Mouse (Mus musculus): ENCODE data around the gene Olfr285.

DNA sequence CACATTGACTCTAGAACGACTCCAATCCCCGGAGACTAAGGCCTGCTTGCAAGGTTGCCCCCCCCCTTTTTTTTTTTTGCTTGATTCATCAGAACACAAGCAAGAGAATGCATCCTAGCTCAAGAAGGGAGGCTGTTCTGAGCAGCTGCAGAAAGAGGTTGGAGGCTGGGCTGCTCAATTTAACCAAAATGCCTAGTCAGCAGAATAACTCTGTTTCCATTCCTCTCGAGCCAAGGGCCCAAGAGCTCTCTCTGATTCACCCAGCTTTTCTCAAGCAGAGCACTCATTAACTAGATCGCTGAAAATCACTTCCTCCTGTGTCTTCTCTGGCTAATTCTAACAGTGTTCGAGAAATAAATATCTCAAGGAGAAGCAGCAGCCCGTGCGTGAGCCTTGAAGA lies 30.7 kb downstream of the Olfr285 start:
- no peak for TF ChIP-seq CTCF (IDR thresholded peaks at IDR 0.05; ENCODE audit: insufficient read depth, low read depth, low read length)
- no peak for TF ChIP-seq POLR2A (IDR thresholded peaks at IDR 0.05; ENCODE audit: insufficient read depth, low read depth, low read length)

Measured in olfactory bulb, adult 2 months (tissue).